Mouse (Mus musculus): ENCODE measurements around the gene Olfr304. TPM values are rescaled to one million over a fixed set of nuclear protein-coding genes. Genes with fewer than 3 reads are reported as not detected.
"Not testable (repeated sequence)": the region's sequence is repeated elsewhere in the genome, so short reads cannot be mapped to it uniquely, and the experiment has no call there.

Gene Olfr304
- not detected in 2 replicates for polyA plus RNA-seq (2015; fragmentation: Nextera tagmentation; extraction: Ambion mirVana)

GRCm38 (mm10) chr7:86386558-86386957 is at the start of gene Olfr304:
TSS of gene Olfr304 (minus strand) at chr7:86386658.
- 48% methylated on average over 1 of the region's 1 CpGs for WGBS
- Histone ChIP-seq H3K4me3 (ENCODE audit: low read depth, low read length) (no peak within 1 kb of the TSS), H3K9ac (ENCODE audit: low read depth, low read length) (no peak within 1 kb of the TSS), H3K27me3 (replicated peaks; ENCODE audit: control insufficient read depth, insufficient read depth, low read length) (no peaks in the 10 kb centered on the region), H3K4me1 (replicated peaks; ENCODE audit: control insufficient read depth, insufficient read depth, low read length) (no peaks in the 10 kb centered on the region), H3K9me3 (ENCODE audit: control insufficient read depth) (no peaks in the 10 kb centered on the region), H3K4me2 (replicated peaks; ENCODE audit: low read depth) (no peak within 1 kb of the TSS), H3K27ac (ENCODE audit: low read depth, low read length) (no peak within 1 kb of the TSS), H3K36me3 (ENCODE audit: control insufficient read depth, insufficient read depth) (no peaks in the 10 kb centered on the region)
- TF ChIP-seq CTCF (IDR thresholded peaks at IDR 0.05; ENCODE audit: low read depth) = no peak
- no peak for ATAC-seq

- Histone ChIP-seq H3K4me2 (replicated peaks; ENCODE audit: low read depth) (no peak within 1 kb of the TSS), H3K9ac (ENCODE audit: low read depth, low read length) (no peak within 1 kb of the TSS), H3K9me3 (ENCODE audit: control insufficient read depth) (no peaks in the 10 kb centered on the region), H3K27me3 (replicated peaks; ENCODE audit: control insufficient read depth, insufficient read depth, low read length) (no peaks in the 10 kb centered on the region), H3K27ac (ENCODE audit: low read depth, low read length) (no peak within 1 kb of the TSS), H3K4me1 (replicated peaks; ENCODE audit: control insufficient read depth, insufficient read depth, low read length) (no peaks in the 10 kb centered on the region), H3K36me3 (ENCODE audit: control insufficient read depth, insufficient read depth) (no peaks in the 10 kb centered on the region), H3K4me3 (ENCODE audit: low read depth, low read length) (no peak within 1 kb of the TSS)
- no peak for TF ChIP-seq CTCF (IDR thresholded peaks at IDR 0.05; ENCODE audit: low read depth)
- 81% methylated on average over 2 of the region's 2 CpGs for WGBS
- no peak for ATAC-seq
Observed at GRCm38 (mm10) chr7:86403546-86403945, 17.1 kb upstream of the Olfr304 start, which contains the start of gene Olfr301. TSS of gene Olfr301 (plus strand) at chr7:86403846.

GRCm38 (mm10) chr7:86397689-86398088 is 11.2 kb upstream of the Olfr304 start, which contains the start of gene Olfr303:
TSS of gene Olfr303 (minus strand) at chr7:86397789.
- Histone ChIP-seq H3K27ac (ENCODE audit: low read depth, low read length) (no peak within 1 kb of the TSS), H3K4me1 (replicated peaks; ENCODE audit: control insufficient read depth, insufficient read depth, low read length) (no peaks in the 10 kb centered on the region), H3K36me3 (ENCODE audit: control insufficient read depth, insufficient read depth) (no peaks in the 10 kb centered on the region), H3K4me3 (ENCODE audit: low read depth, low read length) (no peak within 1 kb of the TSS), H3K9me3 (ENCODE audit: control insufficient read depth) (no peaks in the 10 kb centered on the region), H3K4me2 (replicated peaks; ENCODE audit: low read depth) (no peak within 1 kb of the TSS), H3K9ac (ENCODE audit: low read depth, low read length) (no peak within 1 kb of the TSS), H3K27me3 (replicated peaks; ENCODE audit: control insufficient read depth, insufficient read depth, low read length) (no peaks in the 10 kb centered on the region)
- no peak for TF ChIP-seq CTCF (IDR thresholded peaks at IDR 0.05; ENCODE audit: low read depth)
- no peak for ATAC-seq

GRCm38 (mm10) chr7:86385769-86386168 is 689 bp downstream of the Olfr304 start:
- ATAC-seq = no peak
- peak; percentile 36 for TF ChIP-seq CTCF (IDR thresholded peaks at IDR 0.05; ENCODE audit: low read depth)
- H3K27ac ChIP-seq (ENCODE audit: low read depth, low read length) = no peak overlapping the region
- H3K9ac ChIP-seq (ENCODE audit: low read depth, low read length) = no peak overlapping the region
- H3K36me3 ChIP-seq (ENCODE audit: control insufficient read depth, insufficient read depth) = no peaks in the 10 kb centered on the region
- H3K4me2 ChIP-seq (replicated peaks; ENCODE audit: low read depth) = no peak overlapping the region
- H3K9me3 ChIP-seq (ENCODE audit: control insufficient read depth) = no peaks in the 10 kb centered on the region
- H3K27me3 ChIP-seq (replicated peaks; ENCODE audit: control insufficient read depth, insufficient read depth, low read length) = no peaks in the 10 kb centered on the region
- H3K4me3 ChIP-seq (ENCODE audit: low read depth, low read length) = no peak overlapping the region
- WGBS = 64% methylated on average over 3 of the region's 3 CpGs
- H3K4me1 ChIP-seq (replicated peaks; ENCODE audit: control insufficient read depth, insufficient read depth, low read length) = no peaks in the 10 kb centered on the region

- Histone ChIP-seq H3K9me3 (ENCODE audit: control insufficient read depth) (no peaks in the 10 kb centered on the region), H3K27me3 (replicated peaks; ENCODE audit: control insufficient read depth, insufficient read depth, low read length) (no peaks in the 10 kb centered on the region), H3K4me3 (ENCODE audit: low read depth, low read length) (no peak within 1 kb of the TSS), H3K36me3 (ENCODE audit: control insufficient read depth, insufficient read depth) (no peaks in the 10 kb centered on the region), H3K4me2 (replicated peaks; ENCODE audit: low read depth) (no peak within 1 kb of the TSS), H3K9ac (ENCODE audit: low read depth, low read length) (no peak within 1 kb of the TSS), H3K4me1 (replicated peaks; ENCODE audit: control insufficient read depth, insufficient read depth, low read length) (no peaks in the 10 kb centered on the region), H3K27ac (ENCODE audit: low read depth, low read length) (no peak within 1 kb of the TSS)
- no peak for ATAC-seq
- TF ChIP-seq CTCF (IDR thresholded peaks at IDR 0.05; ENCODE audit: low read depth) = no peak
- 84% methylated on average over 1 of the region's 1 CpGs for WGBS
Observed at GRCm38 (mm10) chr7:86366828-86367227, 19.6 kb downstream of the Olfr304 start, which contains the start of gene Olfr305. TSS of gene Olfr305 (minus strand) at chr7:86366928.

- H3K4me2 ChIP-seq (replicated peaks; ENCODE audit: low read depth); H3K27me3 ChIP-seq (replicated peaks; ENCODE audit: control insufficient read depth, insufficient read depth, low read length); ATAC-seq; H3K9me3 ChIP-seq (ENCODE audit: control insufficient read depth); H3K4me1 ChIP-seq (replicated peaks; ENCODE audit: control insufficient read depth, insufficient read depth, low read length); H3K27ac ChIP-seq (ENCODE audit: low read depth, low read length); H3K4me3 ChIP-seq (ENCODE audit: low read depth, low read length); H3K36me3 ChIP-seq (ENCODE audit: control insufficient read depth, insufficient read depth); H3K9ac ChIP-seq (ENCODE audit: low read depth, low read length): not testable (repeated sequence)
- WGBS = 83% methylated on average over 9 of the region's 9 CpGs
Observed at GRCm38 (mm10) chr7:86346296-86346695, 40.2 kb downstream of the Olfr304 start.

- 64% methylated on average over 3 of the region's 3 CpGs for WGBS
- Histone ChIP-seq H3K4me2 (replicated peaks; ENCODE audit: low read depth) (no peak overlapping the region), H3K4me1 (replicated peaks; ENCODE audit: control insufficient read depth, insufficient read depth, low read length) (no peaks in the 10 kb centered on the region), H3K27ac (ENCODE audit: low read depth, low read length) (no peak overlapping the region), H3K9ac (ENCODE audit: low read depth, low read length) (no peak overlapping the region), H3K27me3 (replicated peaks; ENCODE audit: control insufficient read depth, insufficient read depth, low read length) (no peaks in the 10 kb centered on the region), H3K9me3 (ENCODE audit: control insufficient read depth) (no peaks in the 10 kb centered on the region), H3K4me3 (ENCODE audit: low read depth, low read length) (no peak overlapping the region), H3K36me3 (ENCODE audit: control insufficient read depth, insufficient read depth) (no peaks in the 10 kb centered on the region)
- no peak for ATAC-seq
- no peak for TF ChIP-seq CTCF (IDR thresholded peaks at IDR 0.05; ENCODE audit: low read depth)
Observed at GRCm38 (mm10) chr7:86344253-86344652, 42.2 kb downstream of the Olfr304 start.
